In the genomic region with DNA sequence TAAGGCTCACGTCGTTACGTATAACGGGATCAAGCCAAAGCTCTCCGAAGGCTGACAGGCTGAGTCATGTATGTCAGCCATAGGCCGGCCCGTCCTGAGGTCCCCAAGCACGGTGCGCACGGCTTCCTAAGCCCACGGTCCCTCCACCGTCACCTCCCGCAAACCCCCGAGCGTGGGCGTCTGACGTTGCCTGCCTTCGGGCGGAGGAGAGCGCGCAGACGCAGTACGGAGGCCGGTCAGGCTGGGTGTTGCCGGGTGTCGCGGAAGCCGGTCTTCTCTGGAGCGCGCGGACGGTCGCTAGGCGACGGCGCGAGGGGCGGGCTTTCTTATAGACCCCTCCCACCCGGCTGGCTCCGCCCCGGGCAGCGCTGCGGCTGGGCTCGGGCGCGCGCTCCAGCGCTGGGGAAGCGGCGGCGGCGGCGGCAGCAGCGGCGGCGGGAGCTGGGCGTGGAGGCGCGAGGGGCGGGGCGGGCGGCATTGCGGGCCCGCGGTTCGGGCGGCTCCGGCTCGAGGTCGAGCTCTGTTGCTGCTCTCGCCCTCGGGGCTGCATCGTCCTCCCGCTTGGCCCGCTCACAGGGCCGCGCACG, we compare ENCODE assay signal across 8 mouse cellular contexts. TPM values are rescaled to one million over a fixed set of nuclear protein-coding genes. Genes with fewer than 3 reads are reported as not detected.
DNase-seq lines count a peak whose midpoint lies in the region; ATAC-seq lines count a peak whose summit lies in the region.

A gene (plus strand): TSS at position 463 of the 587 bp plus-strand sequence.

- H3K9ac ChIP-seq in forebrain, embryonic 14.5 days (ENCODE audit: low read length): peak within 1 kb of the TSS; percentile 82

- H3K36me3 ChIP-seq in forebrain, embryonic 14.5 days (ENCODE audit: control insufficient read depth, insufficient read depth, low read length): 0 out of 2 replicates have a peak, but pooled peaks cover 5% of the 10 kb centered on the region

- H3K9me3 ChIP-seq in forebrain, embryonic 14.5 days (replicated peaks; ENCODE audit: control insufficient read depth, low read length): no peaks in the 10 kb centered on the region

- H3K4me3 ChIP-seq in forebrain, embryonic 14.5 days (ENCODE audit: low read depth, low read length): peak within 1 kb of the TSS; percentile 79

- peak; percentile 92 for DNase-seq in ES-CJ7 (ENCODE audit: low read depth, low spot score)
- peak; percentile 98 for DNase-seq in cerebellum, adult 11 months
- peak; percentile 98 for DNase-seq in forebrain, embryonic 14.5 days (ENCODE audit: low spot score)
- DNase-seq in heart, postnatal 14 days: peak; percentile 96 to 97
- DNase-seq in layer of hippocampus, adult 11-12 months (ENCODE audit: low spot score): peak; percentile 98
- DNase-seq in lung, adult 18-20 months: peak; percentile 96 to 97
- peak; percentile 92 to 96 for DNase-seq in thymus, adult 18-20 months

- intact Hi-C loops in heart, postnatal 14 days (cut with DNase I): loop anchor here (2.0 to 5.0 kb wide), 6 partner anchors 55 to 341 kb away; a partner anchor contains a TSS

- H3K4me2 ChIP-seq in forebrain, embryonic 14.5 days (ENCODE audit: low read length): peak within 1 kb of the TSS; percentile 72

- under 1% methylated on average over 56 of the region's 78 CpGs for WGBS in forebrain, embryonic 14.5 days

- no peaks in the 10 kb centered on the region for H3K27me3 ChIP-seq in forebrain, embryonic 14.5 days (replicated peaks; ENCODE audit: control insufficient read depth, insufficient read depth, low read length)

- peak; percentile 88 for ATAC-seq in forebrain, embryonic 14.5 days
- peak; percentile 69 for ATAC-seq in neutrophil, adult 5-6 weeks (ENCODE audit: extremely low read depth, insufficient number of reproducible peaks, low FRiP score, poor library complexity, severe bottlenecking)

- H3K27ac ChIP-seq in forebrain, embryonic 14.5 days (ENCODE audit: low read depth, low read length): peak within 1 kb of the TSS; percentile 97

- peaks cover 19% of the 10 kb centered on the region for H3K4me1 ChIP-seq in forebrain, embryonic 14.5 days (ENCODE audit: control insufficient read depth, insufficient read depth, low read length)

RNA-seq across cellular contexts. Expression of the gene that starts here (rescaled TPM):
- 11.7 and 15.7 TPM in 2 replicates for polyA plus RNA-seq in forebrain, embryonic 14.5 days (2014; fragmentation: Nextera tagmentation; extraction: Ambion mirVana)
- 10 to 100 TPM; 16.5 to 16.8 TPM for total RNA-seq in heart, postnatal 14 days (2021)
- 8.8 and 9.7 TPM in 2 replicates for total RNA-seq in neutrophil, adult 5-6 weeks (2017)

Comparison
In these comparisons a context has a peak if more than half of its experiments do, and no peak if none do; other contexts are left out.
1. Peak in every context shown above with its lines: DNase-seq, ATAC-seq, H3K4me3 ChIP-seq and H3K27ac ChIP-seq.